Mouse (Mus musculus): ENCODE results near the gene Lgr4. TPM values are rescaled to one million over a fixed set of nuclear protein-coding genes. Genes with fewer than 3 reads are reported as not detected.

Lgr4 gene
- polyA plus RNA-seq, 2 experiments = 3.0 to 3.9 TPM

GRCm38 (mm10) chr2:109896311-109896710, 21.1 kb upstream of the Lgr4 start:
- no peaks in the 10 kb centered on the region for H3K9me3 ChIP-seq (ENCODE audit: control insufficient read depth, low read length)
- TF ChIP-seq CTCF (IDR thresholded peaks at IDR 0.05; ENCODE audit: low read depth) (peak; percentile 32), EP300 (IDR thresholded peaks at IDR 0.05; ENCODE audit: low read depth) (no peak)
- H3K4me3 ChIP-seq (ENCODE audit: insufficient read depth in 1 of 2, low read depth in 2 of 2, low read length in 2 of 2) = no peak overlapping the region
- peaks cover 43% of the 10 kb centered on the region for H3K36me3 ChIP-seq (replicated peaks; ENCODE audit: control insufficient read depth, insufficient read depth, low read depth)
- 71% methylated on average over 7 of the region's 7 CpGs for WGBS (ENCODE audit: insufficient replicate concordance)
- no peak for ATAC-seq (ENCODE audit: insufficient read depth)
- no peak overlapping the region for H3K9ac ChIP-seq (replicated peaks)
- no peak for DNase-seq (ENCODE audit: low read depth in 3 of 3, low spot score in 3 of 3)
- peaks cover 7 to 9% of the 10 kb centered on the region in 2 experiments for H3K4me1 ChIP-seq (replicated peaks; ENCODE audit: control insufficient read depth in 2 of 2, insufficient read depth in 2 of 2, low read length in 1 of 2)
- no peak overlapping the region for H3K4me2 ChIP-seq (ENCODE audit: low read depth)
- no peak overlapping the region for H3K27ac ChIP-seq
- no peaks in the 10 kb centered on the region for H3K27me3 ChIP-seq (ENCODE audit: control insufficient read depth, insufficient read depth, low read length)

DNA sequence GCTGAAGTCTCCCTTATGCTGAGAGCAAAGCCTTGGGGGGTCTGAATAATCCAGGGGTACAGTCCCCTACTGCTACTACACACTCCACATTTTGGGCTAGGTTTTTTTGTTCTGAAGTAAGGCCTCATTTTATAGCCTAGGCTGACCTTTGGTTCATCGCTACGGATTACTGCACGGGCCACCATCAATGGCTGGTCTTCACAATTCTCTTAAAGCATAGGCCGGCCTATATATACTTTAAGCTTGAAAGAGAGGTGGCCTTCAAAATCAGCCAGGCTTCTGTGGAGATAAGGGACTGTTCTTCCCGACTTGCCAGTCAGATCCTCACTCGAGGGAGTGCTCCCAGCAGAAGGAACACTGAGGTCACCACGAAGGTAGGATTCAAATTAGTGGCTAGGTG, 14.6 kb upstream of the Lgr4 start:
- no peak overlapping the region for H3K4me3 ChIP-seq (ENCODE audit: insufficient read depth in 1 of 2, low read depth in 2 of 2, low read length in 2 of 2)
- peaks cover 18% of the 10 kb centered on the region for H3K36me3 ChIP-seq (replicated peaks; ENCODE audit: control insufficient read depth, insufficient read depth, low read depth)
- H3K9me3 ChIP-seq (ENCODE audit: control insufficient read depth, low read length) = no peaks in the 10 kb centered on the region
- DNase-seq (ENCODE audit: low read depth in 3 of 3, low spot score in 3 of 3) = no peak
- no peak for ATAC-seq (ENCODE audit: insufficient read depth)
- no peak overlapping the region for H3K27ac ChIP-seq
- TF ChIP-seq CTCF (IDR thresholded peaks at IDR 0.05; ENCODE audit: low read depth) = no peak
- no peak for TF ChIP-seq EP300 (IDR thresholded peaks at IDR 0.05; ENCODE audit: low read depth)
- no peaks in the 10 kb centered on the region for H3K4me1 ChIP-seq (replicated peaks; ENCODE audit: control insufficient read depth in 2 of 2, insufficient read depth in 2 of 2, low read length in 1 of 2)
- WGBS (ENCODE audit: insufficient replicate concordance) = 62% methylated on average over 7 of the region's 7 CpGs
- H3K27me3 ChIP-seq (ENCODE audit: control insufficient read depth, insufficient read depth, low read length) = no peaks in the 10 kb centered on the region
- H3K4me2 ChIP-seq (ENCODE audit: low read depth) = no peak overlapping the region
- H3K9ac ChIP-seq (replicated peaks) = no peak overlapping the region

GRCm38 (mm10) chr2:109904171-109904821, 13.2 kb upstream of the Lgr4 start:
- H3K27me3 ChIP-seq (ENCODE audit: control insufficient read depth, insufficient read depth, low read length) = no peaks in the 10 kb centered on the region
- peak; percentile 70 for ATAC-seq (ENCODE audit: insufficient read depth)
- TF ChIP-seq EP300 (IDR thresholded peaks at IDR 0.05; ENCODE audit: low read depth) = 0 out of 2 replicates have a peak, but pooled peaks have one; percentile 1
- peak; percentile 96 for TF ChIP-seq CTCF (IDR thresholded peaks at IDR 0.05; ENCODE audit: low read depth)
- peak; percentile 78 to 84 (median 82) for DNase-seq (ENCODE audit: low read depth in 3 of 3, low spot score in 3 of 3)
- no peaks in the 10 kb centered on the region for H3K4me1 ChIP-seq (replicated peaks; ENCODE audit: control insufficient read depth in 2 of 2, insufficient read depth in 2 of 2, low read length in 1 of 2)
- WGBS (ENCODE audit: insufficient replicate concordance) = under 1% methylated on average over 7 of the region's 7 CpGs
- no peak overlapping the region for H3K4me2 ChIP-seq (ENCODE audit: low read depth)
- peaks cover 12% of the 10 kb centered on the region; the same call in 1 of the 2 replicates for H3K36me3 ChIP-seq (replicated peaks; ENCODE audit: control insufficient read depth, insufficient read depth, low read depth)
- H3K27ac ChIP-seq = no peak overlapping the region
- H3K9me3 ChIP-seq (ENCODE audit: control insufficient read depth, low read length) = no peaks in the 10 kb centered on the region
- no peak overlapping the region for H3K4me3 ChIP-seq (ENCODE audit: insufficient read depth in 1 of 2, low read depth in 2 of 2, low read length in 2 of 2)
- H3K9ac ChIP-seq (replicated peaks) = no peak overlapping the region

GRCm38 (mm10) chr2:109909122-109909521, 8.3 kb upstream of the Lgr4 start:
- no peak overlapping the region for H3K9ac ChIP-seq (replicated peaks)
- H3K4me1 ChIP-seq (replicated peaks; ENCODE audit: control insufficient read depth in 2 of 2, insufficient read depth in 2 of 2, low read length in 1 of 2) = no peaks in the 10 kb centered on the region
- no peak overlapping the region for H3K4me3 ChIP-seq (ENCODE audit: insufficient read depth in 1 of 2, low read depth in 2 of 2, low read length in 2 of 2)
- no peaks in the 10 kb centered on the region for H3K36me3 ChIP-seq (replicated peaks; ENCODE audit: control insufficient read depth, insufficient read depth, low read depth)
- H3K9me3 ChIP-seq (ENCODE audit: control insufficient read depth, low read length) = no peaks in the 10 kb centered on the region
- TF ChIP-seq EP300 (IDR thresholded peaks at IDR 0.05; ENCODE audit: low read depth) = no peak
- TF ChIP-seq CTCF (IDR thresholded peaks at IDR 0.05; ENCODE audit: low read depth) = no peak
- no peak overlapping the region for H3K27ac ChIP-seq
- peak; percentile 40; the same call in 1 of the 2 replicates for ATAC-seq (ENCODE audit: insufficient read depth)
- peak in 2 of 3 experiments; percentile 49 to 53 for DNase-seq (ENCODE audit: low read depth in 3 of 3, low spot score in 3 of 3)
- no peaks in the 10 kb centered on the region for H3K27me3 ChIP-seq (ENCODE audit: control insufficient read depth, insufficient read depth, low read length)
- no peak overlapping the region for H3K4me2 ChIP-seq (ENCODE audit: low read depth)
- WGBS (ENCODE audit: insufficient replicate concordance) = 25% methylated on average over 2 of the region's 2 CpGs

DNA sequence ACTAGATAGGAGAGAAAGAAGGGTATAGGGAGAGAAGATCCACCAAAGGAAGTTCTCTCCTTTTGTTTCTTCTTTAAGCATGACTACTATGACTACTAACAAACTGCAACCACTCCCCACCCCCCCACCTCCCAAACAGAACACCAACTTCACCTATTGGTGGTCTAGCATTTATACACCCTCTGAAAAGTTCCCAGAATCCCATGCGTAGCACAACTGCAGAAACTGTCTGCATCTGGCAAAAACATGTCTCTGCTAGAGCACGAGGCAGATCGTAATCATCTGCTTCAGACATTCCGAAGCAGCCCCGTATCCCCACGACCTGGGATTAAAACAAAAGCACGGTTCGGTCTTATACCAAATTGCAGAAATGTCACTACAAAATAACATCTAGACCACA, 5.2 kb upstream of the Lgr4 start:
- no peaks in the 10 kb centered on the region for H3K9me3 ChIP-seq (ENCODE audit: control insufficient read depth, low read length)

More for the DNA sequence above, 5.2 kb upstream of the Lgr4 start:
- no peak for DNase-seq (ENCODE audit: low read depth in 3 of 3, low spot score in 3 of 3)
- Histone ChIP-seq H3K4me2 (ENCODE audit: low read depth) (no peak overlapping the region), H3K27me3 (ENCODE audit: control insufficient read depth, insufficient read depth, low read length) (no peaks in the 10 kb centered on the region), H3K9ac (replicated peaks) (no peak overlapping the region), H3K36me3 (replicated peaks; ENCODE audit: control insufficient read depth, insufficient read depth, low read depth) (no peaks in the 10 kb centered on the region), H3K4me3 (ENCODE audit: insufficient read depth in 1 of 2, low read depth in 2 of 2, low read length in 2 of 2) (no peak overlapping the region), H3K4me1 (replicated peaks; ENCODE audit: control insufficient read depth in 2 of 2, insufficient read depth in 2 of 2, low read length in 1 of 2) (peaks cover 0 to 4% of the 10 kb centered on the region in 2 experiments; a peak in 3 of 4 replicates), H3K27ac (no peak overlapping the region)
- 77% methylated on average over 8 of the region's 8 CpGs for WGBS (ENCODE audit: insufficient replicate concordance)
- no peak for TF ChIP-seq CTCF (IDR thresholded peaks at IDR 0.05; ENCODE audit: low read depth)
- no peak for TF ChIP-seq EP300 (IDR thresholded peaks at IDR 0.05; ENCODE audit: low read depth)
- ATAC-seq (ENCODE audit: insufficient read depth) = no peak
